Mouse (Mus musculus): ENCODE data around the gene Arhgap15.

- TF ChIP-seq ZC3H11A (IDR thresholded peaks at IDR 0.05; ENCODE audit: low read depth, low read length): no peak
- no peak for TF ChIP-seq JUND (conservative IDR thresholded peaks at IDR 0.05; ENCODE audit: low read depth, low read length)
- TF ChIP-seq ZNF384 (IDR thresholded peaks at IDR 0.05; ENCODE audit: low read depth, low read length): no peak
- TF ChIP-seq CTCF (conservative IDR thresholded peaks at IDR 0.05 in 1 of 2, IDR thresholded peaks at IDR 0.05 in 1 of 2; ENCODE audit: low read depth in 2 of 2, low read length in 2 of 2): no peak
- TF ChIP-seq TBP (conservative IDR thresholded peaks at IDR 0.05; ENCODE audit: low read depth, low read length): no peak
- no peak for TF ChIP-seq EP300 (IDR thresholded peaks at IDR 0.05; ENCODE audit: low read length)
- no peak for TF ChIP-seq POLR2A (IDR thresholded peaks at IDR 0.05; ENCODE audit: low read depth, low read length)
- TF ChIP-seq POLR2AphosphoS2 (IDR thresholded peaks at IDR 0.05; ENCODE audit: low read depth, low read length): no peak
- no peak for TF ChIP-seq IRF4 (IDR thresholded peaks at IDR 0.05; ENCODE audit: low read depth, low read length)
- no peak for TF ChIP-seq SMC3 (IDR thresholded peaks at IDR 0.05; ENCODE audit: low read depth, low read length)
- no peak for TF ChIP-seq UBTF (IDR thresholded peaks at IDR 0.05; ENCODE audit: low read depth, low read length)
- TF ChIP-seq USF1 (IDR thresholded peaks at IDR 0.05; ENCODE audit: low read depth, low read length): no peak
- TF ChIP-seq JUN (IDR thresholded peaks at IDR 0.05; ENCODE audit: insufficient read depth, low read depth, low read length): no peak
Measured at GRCm38 (mm10) chr2:44234856-44235255, 486.2 kb downstream of the Arhgap15 start.

All from CH12.LX (cell line).